Mouse (Mus musculus) T-helper 2 cell (primary cell): ENCODE measurements around the gene Insr.

ENCODE experiments used
- in situ Hi-C: fragments of 300-600 bp; cut with MboI, MseI; formaldehyde crosslinking; loops from one replicate; pipeline ENCODE4 v1.15.1; 2025; ENCODE audit warnings: high pct_unique_total_duplicates

Gene Insr

DNA sequence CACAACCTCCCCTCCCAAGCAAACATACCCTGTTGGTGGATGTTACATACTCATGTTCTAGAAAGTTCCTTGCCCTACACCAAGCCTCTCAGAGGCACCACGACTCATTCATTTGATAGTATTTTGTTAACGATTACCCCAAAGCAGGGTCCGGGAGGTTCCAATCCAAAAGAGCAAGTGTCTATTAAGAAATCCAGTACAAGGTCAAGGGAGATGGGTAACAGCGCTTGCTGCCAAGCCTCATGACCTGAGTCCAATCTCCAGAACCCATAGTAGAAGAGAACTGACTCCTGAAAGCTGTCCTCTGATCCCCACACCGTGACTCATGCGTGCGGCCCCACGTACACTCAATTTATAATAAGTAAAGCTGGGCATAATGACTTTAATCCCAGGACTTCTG, 3.4 kb downstream of the Insr start:
- in situ Hi-C loops, result loop anchor here (5.0 kb wide), 1 partner anchor 51 kb away; no protein-coding TSS in a partner anchor

DNA sequence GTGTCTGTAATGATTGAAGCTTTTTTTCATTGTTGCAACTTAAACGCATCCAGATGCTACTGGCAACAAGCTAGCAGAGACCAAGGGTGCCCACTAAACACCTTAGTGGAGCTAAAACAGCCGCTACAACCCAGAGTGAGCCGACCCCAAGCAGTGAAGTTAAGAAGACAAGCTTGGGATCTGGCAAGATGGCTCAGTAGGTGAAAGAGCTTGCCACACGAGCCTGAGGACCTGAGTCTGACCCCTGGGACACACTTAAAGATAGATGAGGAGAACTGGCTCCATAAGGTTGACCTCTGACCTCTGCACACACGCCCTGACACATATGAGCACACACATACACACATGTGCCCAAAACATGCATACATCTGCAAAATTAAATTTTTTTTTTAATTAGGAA, 4.2 kb downstream of the Insr start:
- in situ Hi-C loops, result loop anchor here (5.0 kb wide), 1 partner anchor 52 kb away; no protein-coding TSS in a partner anchor

DNA sequence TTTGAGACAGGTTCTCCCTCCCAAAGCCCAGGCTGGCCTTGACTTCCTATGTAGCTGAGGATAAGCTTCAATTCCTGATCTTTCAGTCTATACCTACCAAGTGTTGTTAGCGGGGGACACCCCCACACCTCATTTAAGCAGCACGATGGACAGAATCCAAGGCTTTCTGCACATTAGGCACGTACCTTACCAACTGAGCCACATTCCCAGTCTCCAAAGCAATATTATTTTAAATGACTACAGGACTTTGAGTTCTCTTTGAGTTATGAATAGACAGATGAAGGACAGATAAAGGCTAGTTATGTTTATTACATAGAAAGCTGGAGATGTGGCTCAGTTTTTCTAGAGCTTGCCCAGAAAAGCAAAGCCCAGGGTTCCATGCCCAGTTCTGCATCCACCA, 5.6 kb downstream of the Insr start:
- in situ Hi-C loops, result no loop called here

DNA sequence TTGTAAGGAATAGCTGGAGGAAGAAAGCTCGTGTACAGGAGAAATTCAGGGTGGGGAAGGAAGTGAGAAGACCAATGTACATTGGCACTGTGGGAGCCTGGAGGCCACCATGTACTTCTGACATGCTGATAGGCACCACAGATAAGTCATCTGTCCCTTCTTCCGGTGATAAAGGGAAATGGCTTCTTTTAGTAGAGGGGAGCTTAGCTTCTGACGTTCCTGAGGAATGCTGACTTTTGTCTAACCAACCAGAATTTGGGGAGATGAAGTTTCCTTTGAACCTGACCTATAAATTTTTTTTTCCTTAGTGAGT, 12.0 kb downstream of the Insr start:
- in situ Hi-C loops, result no loop called here

DNA sequence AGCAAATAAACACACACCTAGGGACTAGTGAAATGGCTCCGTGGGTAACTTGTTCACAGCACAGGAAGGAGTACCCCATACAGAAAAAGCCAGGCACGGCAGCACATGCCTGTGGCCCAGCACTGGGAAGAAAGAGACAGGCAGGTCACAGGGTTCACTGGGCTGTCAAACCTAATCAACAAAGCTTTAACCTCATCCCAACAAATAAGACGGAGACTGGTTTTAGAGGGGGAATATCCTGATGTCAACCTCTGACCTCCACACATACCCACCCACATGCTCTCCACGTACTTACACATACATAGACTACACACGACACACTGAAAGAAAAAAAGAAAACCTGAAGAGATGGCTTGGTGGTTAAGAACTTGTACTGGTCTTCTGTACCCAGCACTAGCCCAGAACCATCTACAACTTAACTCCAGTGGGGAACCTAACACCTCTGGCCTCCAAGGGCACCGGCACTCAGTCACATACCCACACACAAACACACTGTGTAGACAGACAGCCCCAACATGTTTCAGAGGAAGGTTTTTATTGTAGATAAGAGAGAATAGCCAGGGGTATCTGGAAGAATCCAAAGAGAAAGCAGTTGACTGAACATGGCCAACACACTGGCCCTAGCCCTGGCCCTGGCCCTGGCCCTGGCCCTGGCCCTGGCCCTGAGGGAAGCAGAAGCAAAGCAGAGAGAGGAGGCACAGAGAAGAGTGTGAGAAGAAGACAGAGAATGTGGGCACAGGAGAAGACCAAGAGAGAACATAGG, 12.6 kb downstream of the Insr start:
- in situ Hi-C loops, result no loop called here

DNA sequence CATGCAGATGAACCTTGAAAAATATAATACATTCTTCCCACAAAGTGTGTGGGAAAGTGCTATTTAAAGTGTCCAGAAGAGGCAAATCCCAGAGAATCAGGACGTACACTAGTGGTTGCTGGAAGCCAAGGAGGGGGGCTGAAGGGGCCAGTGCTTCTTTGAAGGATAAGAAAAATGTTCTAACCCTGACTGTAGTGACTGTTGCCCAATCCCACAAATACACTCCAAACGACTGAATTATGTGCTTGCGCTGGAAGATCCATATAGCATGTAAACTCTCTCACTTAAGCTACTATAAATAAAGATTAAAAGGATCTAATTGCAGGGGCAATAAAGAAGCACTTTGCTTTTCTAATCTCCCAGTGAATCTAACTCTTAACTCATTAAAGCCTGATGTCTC, 14.2 kb downstream of the Insr start:
- in situ Hi-C loops, result no loop called here

DNA sequence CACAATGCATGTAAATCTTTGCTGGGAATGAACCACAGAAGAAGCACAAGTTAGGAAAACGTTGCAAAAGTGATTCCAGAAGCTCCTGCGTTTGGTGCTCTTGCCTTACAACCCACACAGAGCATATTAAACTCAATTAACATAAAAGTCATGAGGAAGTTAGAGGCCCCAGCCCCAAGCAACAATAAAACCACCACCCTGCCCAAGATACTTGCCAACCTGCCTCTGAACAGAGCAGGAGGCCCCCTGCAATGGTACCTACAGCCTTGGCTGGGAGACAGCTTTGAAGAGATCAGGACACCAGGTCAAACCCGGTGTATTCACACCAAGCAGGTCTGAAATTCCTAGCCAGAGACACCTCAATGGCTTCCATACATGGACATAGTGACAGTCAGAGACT, 16.6 kb downstream of the Insr start:
- in situ Hi-C loops, result no loop called here

DNA sequence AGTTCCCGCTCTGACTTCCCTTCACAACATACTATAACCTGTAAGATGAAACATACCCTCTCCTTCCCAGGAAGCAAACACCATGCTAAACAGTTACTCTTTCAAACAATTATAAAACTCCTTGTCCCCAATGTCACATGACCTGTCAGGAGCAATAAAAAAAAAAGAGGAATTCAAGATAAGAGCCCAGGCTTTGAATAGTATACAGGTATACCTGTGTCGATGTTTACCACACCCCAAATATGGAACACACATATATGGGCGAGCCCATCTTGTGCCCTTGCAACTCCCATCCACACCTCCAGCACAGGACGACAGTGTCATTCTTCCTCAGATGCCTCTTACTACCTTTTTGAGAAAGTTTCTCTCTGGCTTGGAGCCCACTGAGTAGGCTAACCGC, 18.3 kb downstream of the Insr start:
- in situ Hi-C loops, result no loop called here

DNA sequence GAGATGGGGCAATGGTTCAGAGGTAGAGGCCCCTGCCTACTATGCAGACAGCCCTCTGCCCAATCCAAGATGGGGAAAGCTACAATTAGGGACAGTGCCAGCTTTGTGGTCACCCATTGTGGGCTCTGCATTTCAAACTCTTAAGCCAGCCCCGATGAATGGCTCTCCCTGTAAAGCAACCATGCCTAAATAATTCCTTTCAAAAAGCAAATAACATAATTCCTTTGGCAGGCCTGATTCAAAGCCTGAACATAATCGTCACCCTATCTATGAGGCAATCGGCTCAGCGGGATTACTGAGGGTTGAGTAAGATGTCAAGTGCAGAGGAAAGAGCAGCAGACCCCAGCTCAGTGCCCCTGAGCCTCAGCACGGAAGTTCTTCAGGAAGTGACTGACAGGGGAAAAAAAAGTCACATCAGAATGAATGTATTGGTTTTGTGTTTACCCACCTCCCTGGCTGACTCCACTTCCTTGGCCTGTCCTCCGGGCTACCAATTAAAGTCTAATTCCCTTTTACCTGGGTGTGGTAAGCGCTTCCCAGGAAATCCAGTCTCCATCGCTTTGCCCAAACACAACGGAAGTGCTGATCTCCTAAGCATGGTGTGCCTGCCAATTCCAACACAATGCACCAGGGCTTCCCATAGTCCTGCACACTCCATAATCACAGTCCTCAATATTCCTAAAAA, 19.1 kb downstream of the Insr start:
- in situ Hi-C loops, result no loop called here

DNA sequence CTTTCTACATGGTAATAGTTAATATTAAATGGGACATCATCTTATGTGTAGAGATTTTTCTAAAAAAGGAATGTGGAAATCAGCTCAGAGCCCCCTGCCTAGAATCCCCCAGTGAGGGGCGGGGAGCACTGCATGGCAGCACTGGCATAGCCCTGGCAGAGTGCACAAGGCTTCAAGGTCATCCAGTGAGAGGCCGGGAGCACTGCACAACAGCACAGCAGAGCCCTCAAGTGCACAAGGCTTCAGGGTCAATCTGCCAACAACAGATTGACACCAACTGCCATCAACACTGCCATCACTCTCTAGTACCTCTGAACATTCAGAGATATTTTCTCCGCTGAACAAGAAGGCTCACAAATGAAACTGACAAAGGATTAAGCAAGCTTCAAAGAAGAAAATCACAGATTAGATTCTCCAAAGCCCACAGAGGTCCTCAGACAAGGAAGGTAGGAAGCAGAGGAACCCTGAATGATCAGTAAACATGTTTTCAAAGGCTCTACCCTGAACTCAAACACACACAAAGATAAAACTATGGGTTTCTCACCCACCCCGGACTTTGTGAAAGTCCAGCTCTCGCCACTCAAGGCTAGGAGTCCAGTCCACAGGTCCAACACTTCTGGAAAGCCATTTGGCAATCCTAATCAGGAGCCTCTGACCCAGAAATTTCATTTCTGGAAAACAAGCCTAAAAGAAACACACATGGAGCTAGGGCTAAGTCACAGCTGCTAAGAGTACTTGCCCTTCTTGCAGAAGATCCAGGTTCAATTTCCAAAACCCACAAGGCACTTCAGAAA, 23.1 kb downstream of the Insr start:
- in situ Hi-C loops, result no loop called here

DNA sequence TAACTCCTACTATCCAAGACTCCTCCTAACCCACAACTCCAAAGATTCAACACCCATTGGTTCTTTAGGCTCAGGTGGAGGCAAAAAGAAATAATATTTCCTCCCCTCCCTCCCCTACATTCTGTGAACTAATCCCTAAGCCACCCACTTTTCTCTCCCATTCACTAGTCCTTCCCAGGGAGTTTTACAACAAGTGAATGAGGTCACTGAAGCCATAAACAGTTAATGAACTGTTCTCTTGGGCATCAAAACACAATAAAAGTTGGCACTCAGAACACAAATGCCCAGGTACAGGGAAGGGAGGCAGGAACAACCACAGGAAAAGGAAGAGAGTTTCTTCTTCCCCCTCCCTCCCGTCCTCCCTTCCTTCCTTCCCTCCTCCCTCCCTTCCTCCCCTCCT, 24.1 kb downstream of the Insr start:
- in situ Hi-C loops, result no loop called here

DNA sequence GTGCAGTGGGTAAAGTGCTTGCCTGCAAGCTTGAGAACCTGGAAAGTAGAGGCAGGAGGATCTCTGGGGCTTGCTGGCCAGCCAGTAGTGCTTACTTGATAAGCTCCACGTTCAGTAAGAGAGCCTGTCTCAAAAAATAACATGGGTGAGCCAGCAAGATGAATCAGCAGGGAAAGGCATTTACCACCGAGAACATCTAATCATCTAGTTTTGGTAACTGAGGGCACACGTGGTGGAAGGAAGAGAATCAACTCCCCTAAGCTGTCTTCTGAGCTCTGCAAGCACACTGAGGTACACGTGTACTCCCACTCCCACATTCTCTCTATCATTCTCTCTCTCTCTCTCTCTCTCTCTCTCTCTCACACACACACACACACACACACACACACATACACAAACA, 26.2 kb downstream of the Insr start:
- in situ Hi-C loops, result no loop called here

DNA sequence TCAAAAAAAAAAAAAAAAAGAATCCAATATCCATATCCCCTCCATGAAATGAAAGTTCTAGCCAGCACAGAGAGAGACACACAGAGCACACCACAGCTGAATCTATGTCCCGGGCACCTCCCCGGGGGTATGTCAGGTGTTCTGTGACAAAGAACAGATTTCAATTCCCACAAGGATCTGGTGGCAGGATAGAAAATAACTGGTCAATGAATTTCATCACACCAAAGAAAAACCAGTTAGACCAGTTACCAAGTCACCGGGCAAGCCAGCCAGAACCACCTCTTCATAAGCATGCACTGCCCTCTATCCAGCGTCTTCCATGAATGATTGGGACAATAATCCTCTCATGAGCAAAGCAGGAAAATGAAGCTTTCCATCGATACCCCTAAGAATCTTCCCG, 26.8 kb downstream of the Insr start:
- in situ Hi-C loops, result no loop called here

DNA sequence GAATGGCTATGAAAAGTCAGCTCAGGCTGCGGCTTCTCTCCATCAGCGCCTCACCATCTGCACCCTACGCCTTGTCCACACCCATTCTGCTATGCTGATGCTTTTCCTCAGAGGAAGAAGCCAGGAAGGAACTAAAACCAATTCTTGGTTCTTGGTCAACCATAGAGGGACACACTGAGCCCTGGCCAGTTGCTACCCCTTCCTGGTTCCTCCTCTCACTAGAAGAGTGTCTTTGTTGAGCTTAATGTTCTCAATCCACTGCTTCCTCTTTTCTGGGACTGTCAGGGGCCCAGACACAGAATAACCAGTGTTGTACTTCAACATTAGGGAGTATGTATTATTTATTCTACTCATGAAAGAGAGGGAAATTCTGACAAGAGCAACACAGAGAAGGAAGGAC, 28.3 kb downstream of the Insr start:
- in situ Hi-C loops, result no loop called here

DNA sequence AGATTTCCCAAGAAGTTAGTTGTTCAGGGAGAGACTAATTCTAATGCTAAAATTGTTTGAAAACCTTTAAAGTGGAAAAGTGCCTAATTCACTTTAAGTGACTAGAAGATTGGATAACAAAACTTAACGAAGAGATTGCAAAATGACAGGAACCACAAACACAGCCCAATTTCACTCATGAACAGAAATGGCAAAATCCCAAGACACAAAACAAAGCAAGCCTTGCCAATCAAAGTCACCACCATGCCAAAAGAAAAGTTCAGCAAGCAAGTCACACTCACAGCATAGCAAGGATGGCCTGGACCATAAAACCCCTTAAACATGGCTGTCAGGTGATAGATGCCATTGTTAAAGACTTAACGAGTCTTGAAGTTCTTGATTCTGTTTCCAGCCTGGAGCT, 29.5 kb downstream of the Insr start:
- in situ Hi-C loops, result no loop called here

DNA sequence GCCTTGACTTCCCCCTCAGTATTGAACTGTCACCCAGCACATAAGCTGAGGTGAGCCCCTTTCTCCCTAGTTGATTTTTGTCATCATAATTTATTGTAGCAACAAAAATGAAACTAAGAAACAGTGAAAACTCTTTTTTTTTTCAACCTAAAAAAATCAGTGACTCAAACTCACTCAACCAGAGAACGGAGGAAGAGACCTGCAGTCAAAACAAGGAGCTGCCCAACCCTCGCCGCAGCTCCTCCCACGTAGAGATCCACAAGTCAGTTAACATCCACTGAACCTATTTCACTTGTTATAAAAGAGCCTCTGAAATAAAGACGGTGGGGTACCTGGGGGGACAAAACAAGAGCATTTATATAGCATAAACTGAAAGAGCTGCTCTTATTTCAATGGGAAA, 30.7 kb downstream of the Insr start:
- in situ Hi-C loops, result no loop called here

DNA sequence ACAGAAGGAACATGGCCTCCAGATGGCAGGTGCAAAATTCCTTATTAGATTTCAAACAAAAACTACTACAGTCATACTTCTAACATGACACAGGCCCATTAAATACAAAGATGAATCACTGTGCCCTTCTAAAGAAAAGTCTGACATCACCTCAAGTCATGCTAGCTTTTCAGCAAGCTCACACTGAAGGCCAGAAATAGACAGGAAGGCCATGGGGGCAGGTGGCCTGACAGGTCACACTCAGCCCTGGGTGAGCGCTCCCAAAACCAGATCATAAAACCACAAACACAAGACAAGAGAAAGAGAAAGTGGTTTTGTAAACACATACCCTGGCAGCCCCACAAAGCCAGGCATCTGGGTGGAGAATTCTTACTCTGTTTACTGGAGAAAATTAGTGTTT, 32.3 kb downstream of the Insr start:
- in situ Hi-C loops, result no loop called here

DNA sequence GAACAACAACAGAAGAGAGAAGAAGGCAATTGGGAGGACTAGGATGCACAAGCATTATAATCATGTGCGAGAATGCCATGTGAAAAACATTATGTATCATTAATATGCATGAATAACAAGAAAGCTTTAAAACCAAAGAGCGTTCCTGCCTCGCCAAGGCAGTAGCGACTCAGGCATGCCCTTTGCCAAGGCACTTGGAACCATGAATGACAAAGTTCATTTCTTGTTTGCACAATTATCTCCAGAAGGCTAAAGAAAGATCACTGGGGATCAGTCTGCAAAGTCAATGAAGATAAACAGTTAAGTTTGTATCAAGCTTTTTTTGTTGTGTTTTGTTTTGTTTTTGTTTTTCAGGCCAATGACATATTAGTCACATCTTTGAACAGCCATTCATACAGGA, 36.2 kb downstream of the Insr start:
- in situ Hi-C loops, result loop anchor here (5.0 kb wide), 1 partner anchor 86 kb away; no protein-coding TSS in a partner anchor

DNA sequence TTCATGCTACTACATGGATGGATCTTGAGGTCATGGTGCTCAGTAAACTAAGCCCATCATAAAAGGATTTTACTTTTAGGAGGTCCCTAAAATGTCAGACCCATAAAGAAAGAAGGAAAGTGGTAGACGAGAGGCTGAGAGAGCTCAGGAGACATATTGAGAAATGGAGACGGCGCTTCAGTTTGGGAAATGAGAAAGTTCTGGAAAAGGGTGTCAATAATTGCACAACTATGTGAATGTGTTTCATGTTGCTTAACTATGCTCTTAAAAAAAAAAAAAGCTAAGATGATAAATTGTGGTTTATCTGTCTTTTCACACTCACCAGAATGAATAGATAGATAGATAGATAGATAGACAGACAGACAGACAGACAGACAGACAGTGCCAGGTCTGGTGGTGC, 38.7 kb downstream of the Insr start:
- in situ Hi-C loops, result loop anchor here (5.0 kb wide), 1 partner anchor 83 kb away; no protein-coding TSS in a partner anchor

DNA sequence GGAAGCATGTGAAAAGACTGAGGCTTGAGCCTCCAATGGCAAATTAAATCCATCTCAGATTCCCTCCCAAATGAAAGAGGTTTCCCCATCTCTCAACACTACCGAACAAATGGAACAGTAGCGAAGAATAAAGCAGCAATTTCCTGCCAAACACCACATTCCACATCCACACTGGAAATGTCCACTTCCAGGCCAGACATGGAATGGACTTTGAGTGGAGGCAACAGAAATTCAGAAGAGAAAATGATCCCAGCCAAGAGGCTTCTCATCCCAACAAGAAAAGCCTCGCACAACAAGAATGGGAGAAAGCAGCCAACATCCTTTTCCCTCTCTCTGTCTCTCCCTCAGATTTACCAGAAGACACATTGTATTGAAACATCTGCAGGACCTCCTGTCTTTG, 39.8 kb downstream of the Insr start:
- in situ Hi-C loops, result loop anchor here (5.0 kb wide), 1 partner anchor 82 kb away; no protein-coding TSS in a partner anchor

DNA sequence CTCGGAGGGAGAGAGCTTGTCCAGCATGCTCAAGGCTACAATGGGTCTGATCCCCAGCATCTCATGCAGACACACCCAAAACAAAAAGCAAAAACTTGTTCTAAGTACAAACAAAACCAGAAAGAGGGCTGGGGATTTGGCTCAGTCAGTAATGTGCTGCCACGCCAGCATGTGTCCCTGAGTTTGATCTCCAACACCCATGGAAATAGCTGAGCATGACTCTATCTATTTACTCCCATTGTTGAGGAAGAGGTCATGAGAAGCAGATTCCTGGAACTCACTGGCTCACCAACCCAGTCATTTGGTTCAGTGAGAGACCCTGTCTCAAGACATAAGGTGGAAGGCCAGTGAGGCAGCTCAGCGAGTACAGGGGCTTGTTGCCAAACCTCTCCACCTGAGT, 40.6 kb downstream of the Insr start:
- in situ Hi-C loops, result no loop called here

DNA sequence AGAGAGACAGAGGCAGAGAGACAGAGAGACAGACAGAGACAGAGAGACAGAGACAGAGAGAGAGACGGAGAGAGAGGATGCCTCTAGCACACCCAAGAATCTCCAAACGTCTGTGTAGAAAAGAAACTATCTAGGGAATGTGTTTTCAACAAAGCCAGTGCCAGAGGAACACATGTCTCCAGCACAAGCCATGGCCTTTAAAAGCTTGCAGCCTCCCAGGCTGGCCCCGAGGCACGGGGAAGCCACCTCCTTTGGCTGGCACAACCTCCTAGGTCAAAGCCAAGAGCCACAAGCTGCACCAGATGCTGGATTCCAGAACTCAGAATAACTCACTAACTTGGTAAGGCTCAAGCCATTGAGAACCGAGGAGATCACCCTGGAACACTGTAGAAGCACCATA, 42.1 kb downstream of the Insr start:
- in situ Hi-C loops, result no loop called here

DNA sequence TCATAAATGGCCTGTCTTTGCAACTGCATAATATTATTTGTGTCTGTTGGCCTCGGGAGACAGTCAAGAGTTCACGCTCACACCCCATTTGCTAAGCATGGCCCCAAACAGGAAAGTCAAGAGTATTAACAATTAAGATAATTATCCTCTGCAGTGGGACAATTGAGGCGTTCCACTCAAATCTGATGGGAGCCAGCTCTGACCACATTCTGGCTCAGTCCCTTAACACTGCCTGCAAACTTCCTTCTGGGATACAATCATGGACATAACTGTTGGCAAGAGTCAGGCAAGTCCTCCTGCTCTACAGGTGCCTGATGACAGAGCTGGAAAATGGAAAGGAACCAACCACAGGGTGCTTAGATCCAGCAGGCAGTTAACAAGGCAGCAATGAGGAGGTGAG, 43.1 kb downstream of the Insr start:
- in situ Hi-C loops, result no loop called here
